Mouse (Mus musculus) heart, embryonic 13.5 days (tissue): Measurements from ENCODE around the gene Mlh3. TPM values are rescaled to one million over a fixed set of nuclear protein-coding genes. Genes with fewer than 3 reads are reported as not detected.

Source experiments
- ATAC-seq: fragments of 200-750 bp; cut with Nextera tagmentation; 2 replicates; pipeline ENCODE4 v1.8.0; 2017; ENCODE audit warnings: moderate TSS enrichment; ENCODE audit not compliant: insufficient number of reproducible peaks, low FRiP score, low TSS enrichment; ENCODE audit errors: extremely low read depth
- H3K27ac ChIP-seq: fragments of 300-500 bp; sonication (generic); replicated peaks from 2 replicates; pipeline ENCODE4 v1.5.1; 2015; ENCODE audit warnings: moderate library complexity, mild to moderate bottlenecking, inconsistent platforms
- H3K27me3 ChIP-seq: fragments of 300-500 bp; sonication (generic); replicated peaks from 2 replicates; pipeline ENCODE4 v1.6.1; 2015; ENCODE audit warnings: mild to moderate bottlenecking, inconsistent platforms
- H3K36me3 ChIP-seq: fragments of 300-500 bp; sonication (generic); 2 replicates; pipeline ENCODE4 v1.6.1; 2015; ENCODE audit warnings: mild to moderate bottlenecking, inconsistent platforms
- H3K4me1 ChIP-seq: fragments of 300-500 bp; sonication (generic); 2 replicates; pipeline ENCODE4 v1.6.1; 2015; ENCODE audit warnings: inconsistent platforms
- H3K4me2 ChIP-seq: fragments of 300-500 bp; sonication (generic); 2 replicates; pipeline ENCODE4 v1.6.1; 2015; ENCODE audit warnings: inconsistent platforms, mild to moderate bottlenecking, moderate library complexity
- H3K4me3 ChIP-seq: fragments of 300-500 bp; sonication (generic); 2 replicates; pipeline ENCODE4 v1.5.1; 2015; ENCODE audit warnings: moderate library complexity, mild to moderate bottlenecking, inconsistent platforms
- H3K9ac ChIP-seq: fragments of 300-500 bp; sonication (generic); 2 replicates; pipeline ENCODE4 v1.6.1; 2015; ENCODE audit warnings: inconsistent platforms, mild to moderate bottlenecking, moderate library complexity
- H3K9me3 ChIP-seq: fragments of 300-500 bp; sonication (generic); 2 replicates; pipeline ENCODE4 v1.6.1; 2016; ENCODE audit warnings: inconsistent platforms
- WGBS: fragments of 180-500 bp; shearing (Covaris S2); methylation state at CpG from one replicate; pipeline ENCODE4 v1.1.7; 2015; ENCODE audit warnings: mixed read lengths; 5-methylcytosine and 5-hydroxymethylcytosine counted together
- polyA plus RNA-seq: library from polyadenylated mRNA; unstranded; fragments of >200 nt; fragmentation: Nextera tagmentation; extraction: Ambion mirVana; gene quantifications from 2 replicates; pipeline ENCODE4 v1.2.1, GENCODE M21; 2015

The Mlh3 gene
- 5.0 and 5.7 TPM in 2 replicates for polyA plus RNA-seq

DNA sequence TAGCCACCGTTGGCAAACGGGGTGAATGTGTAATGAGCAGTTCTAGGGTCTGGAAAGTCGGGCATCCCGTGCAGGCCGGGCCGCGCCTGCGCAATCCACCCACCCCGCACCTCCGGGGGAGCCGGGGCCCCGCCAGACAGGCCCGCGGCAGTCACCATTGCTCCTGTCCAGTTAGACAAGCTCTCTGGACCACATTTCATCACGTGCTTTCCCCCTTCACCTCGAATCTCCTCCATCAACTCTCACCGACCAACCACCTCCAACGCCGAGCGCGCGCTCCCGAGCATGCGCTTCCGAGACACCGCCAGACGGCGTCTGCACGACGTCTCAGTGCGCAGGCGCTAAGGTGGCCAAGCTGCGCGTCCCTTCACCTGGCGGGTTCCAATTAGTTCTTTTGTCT, at the start of gene Mlh3:
Mlh3 (minus strand) TSS at position 281 of the 400 bp plus-strand sequence.
- Histone ChIP-seq H3K36me3 (peaks cover 28% of the 10 kb centered on the region), H3K9me3 (no peaks in the 10 kb centered on the region)
- 1% methylated on average over 35 of the region's 35 CpGs for WGBS

DNA sequence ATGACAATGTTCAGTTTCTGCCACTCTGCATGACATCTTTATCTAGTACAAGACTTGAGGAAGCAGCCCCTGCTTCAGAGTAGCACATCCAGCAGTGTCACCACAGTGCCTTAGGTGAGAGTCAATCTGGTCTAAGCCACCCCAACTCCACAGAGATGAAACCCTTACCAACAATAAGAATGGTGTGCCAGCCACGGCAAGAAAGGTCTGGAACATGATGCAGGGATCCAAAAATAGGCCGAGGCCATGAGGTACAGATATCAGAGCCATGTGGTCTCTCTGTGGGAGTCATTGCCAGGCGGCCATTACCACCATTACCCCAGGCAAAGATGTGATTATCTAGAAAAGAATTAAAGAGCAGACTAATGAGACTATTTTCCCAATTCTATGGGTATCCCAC, 38.3 kb upstream of the Mlh3 start:
- H3K4me2 ChIP-seq, result no peak overlapping the region
- no peak overlapping the region for H3K9ac ChIP-seq
- no peaks in the 10 kb centered on the region for H3K9me3 ChIP-seq
- no peaks in the 10 kb centered on the region for H3K27me3 ChIP-seq
- peaks cover 100% of the 10 kb centered on the region for H3K36me3 ChIP-seq
- 40% methylated on average over 3 of the region's 3 CpGs for WGBS
- H3K4me1 ChIP-seq, result peaks cover 10% of the 10 kb centered on the region
- H3K4me3 ChIP-seq, result no peak overlapping the region
- ATAC-seq, result no peak
- H3K27ac ChIP-seq, result no peak overlapping the region

More for the DNA sequence above, at the start of gene Mlh3:
- no peaks in the 10 kb centered on the region for H3K27me3 ChIP-seq
- peak within 1 kb of the TSS; percentile 66 for H3K4me2 ChIP-seq
- H3K4me3 ChIP-seq, result peak within 1 kb of the TSS; percentile 64
- ATAC-seq, result peak; percentile 86
- H3K27ac ChIP-seq, result peak within 1 kb of the TSS; percentile 51
- peaks cover 5% of the 10 kb centered on the region for H3K4me1 ChIP-seq
- H3K9ac ChIP-seq, result peak within 1 kb of the TSS; percentile 77

DNA sequence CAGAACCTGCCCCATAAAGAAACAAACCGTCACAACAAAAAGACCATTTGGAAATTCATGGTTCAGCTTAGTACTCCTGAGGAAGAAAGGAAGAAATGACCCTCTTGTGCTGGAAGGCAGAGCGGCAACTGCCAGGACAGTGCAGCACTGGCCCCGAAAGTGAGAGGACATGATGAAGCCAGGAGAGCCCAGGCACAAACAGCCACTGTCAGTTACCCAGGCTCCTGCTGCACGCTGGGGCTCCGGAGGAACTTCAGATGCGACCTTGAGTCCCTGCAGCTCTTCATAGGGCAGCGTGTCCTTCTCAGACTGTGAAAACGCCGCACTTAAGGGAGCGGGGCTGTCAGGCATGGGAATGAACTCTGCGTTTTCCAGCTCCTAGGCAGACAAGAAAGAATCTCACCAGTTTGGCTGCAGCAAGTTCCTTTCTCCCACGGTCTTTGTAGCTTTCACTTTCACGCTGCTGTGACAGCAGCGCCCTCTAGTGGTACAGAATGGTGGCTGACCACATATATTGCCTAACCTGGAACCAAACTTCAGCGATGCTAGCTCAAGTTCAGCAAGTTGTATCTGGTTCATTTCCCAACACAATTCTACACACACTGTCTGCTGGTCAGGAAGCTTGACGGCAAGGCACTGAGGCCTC, 35.0 kb upstream of the Mlh3 start:
- Histone ChIP-seq H3K9ac (peak overlapping the region; percentile 76), H3K4me2 (peak overlapping the region; percentile 59), H3K27me3 (no peaks in the 10 kb centered on the region), H3K4me1 (peaks cover 10% of the 10 kb centered on the region), H3K4me3 (peak overlapping the region; percentile 34), H3K27ac (peak overlapping the region; percentile 68), H3K9me3 (no peaks in the 10 kb centered on the region), H3K36me3 (peaks cover 99% of the 10 kb centered on the region)
- 39% methylated on average over 16 of the region's 16 CpGs for whole genome bisulfite sequencing
- ATAC-seq, result peak; percentile 46; the same call in 1 of the 2 replicates

DNA sequence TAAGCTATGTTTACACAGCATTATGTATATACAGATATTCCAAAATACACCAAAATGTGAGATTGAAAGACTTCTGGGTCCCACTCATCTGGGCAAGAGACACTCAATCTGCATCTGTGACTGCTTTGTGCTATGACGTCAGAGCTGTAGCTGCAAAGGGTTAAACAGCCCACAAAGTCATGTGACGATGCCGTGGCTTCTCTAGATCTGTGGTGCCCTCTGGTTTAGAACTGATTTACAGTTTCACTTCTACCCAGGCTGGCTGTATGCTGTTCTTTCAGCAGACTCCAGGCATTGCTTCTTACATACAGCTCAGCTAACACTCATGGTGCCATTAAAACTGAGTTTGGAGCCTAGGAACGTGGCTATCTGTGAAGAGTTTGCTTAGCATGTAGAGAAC, 34.3 kb upstream of the Mlh3 start:
- ATAC-seq, result no peak
- 71% methylated on average over 4 of the region's 4 CpGs for WGBS
- H3K9ac ChIP-seq, result 0 out of 2 replicates have a peak overlapping the region, but pooled peaks have one; percentile 76

DNA sequence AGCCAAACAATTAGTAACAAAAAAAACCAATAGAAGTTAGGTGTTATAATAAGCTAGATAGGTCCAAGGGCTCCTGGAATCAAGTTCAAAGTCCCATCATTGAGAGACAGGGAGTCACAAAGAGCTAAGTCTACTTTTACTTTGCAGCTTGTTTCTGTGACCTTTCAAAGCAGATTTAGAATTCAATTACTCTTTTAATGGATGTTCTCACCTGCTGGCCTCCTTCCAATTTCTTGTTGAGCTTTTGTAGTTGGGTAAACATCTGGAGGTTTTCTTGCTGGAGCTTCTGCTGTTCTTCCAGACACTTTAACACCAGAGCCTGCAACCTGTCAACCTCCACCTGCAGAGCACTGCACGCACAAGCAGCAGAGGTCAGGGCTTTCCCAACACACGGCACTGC, 32.9 kb upstream of the Mlh3 start:
- H3K4me3 ChIP-seq, result no peak overlapping the region
- no peak overlapping the region for H3K4me2 ChIP-seq
- no peaks in the 10 kb centered on the region for H3K27me3 ChIP-seq
- peaks cover 9% of the 10 kb centered on the region for H3K4me1 ChIP-seq
- H3K27ac ChIP-seq, result no peak overlapping the region
- no peaks in the 10 kb centered on the region for H3K9me3 ChIP-seq
- ATAC-seq, result no peak
- peaks cover 98% of the 10 kb centered on the region for H3K36me3 ChIP-seq
- no peak overlapping the region for H3K9ac ChIP-seq
- 64% methylated on average over 2 of the region's 2 CpGs for WGBS

More for the DNA sequence above, 34.3 kb upstream of the Mlh3 start:
- no peak overlapping the region for H3K4me2 ChIP-seq
- H3K4me3 ChIP-seq, result no peak overlapping the region
- H3K27ac ChIP-seq, result no peak overlapping the region
- H3K27me3 ChIP-seq, result no peaks in the 10 kb centered on the region
- peaks cover 99% of the 10 kb centered on the region for H3K36me3 ChIP-seq
- H3K4me1 ChIP-seq, result peaks cover 10% of the 10 kb centered on the region
- no peaks in the 10 kb centered on the region for H3K9me3 ChIP-seq

DNA sequence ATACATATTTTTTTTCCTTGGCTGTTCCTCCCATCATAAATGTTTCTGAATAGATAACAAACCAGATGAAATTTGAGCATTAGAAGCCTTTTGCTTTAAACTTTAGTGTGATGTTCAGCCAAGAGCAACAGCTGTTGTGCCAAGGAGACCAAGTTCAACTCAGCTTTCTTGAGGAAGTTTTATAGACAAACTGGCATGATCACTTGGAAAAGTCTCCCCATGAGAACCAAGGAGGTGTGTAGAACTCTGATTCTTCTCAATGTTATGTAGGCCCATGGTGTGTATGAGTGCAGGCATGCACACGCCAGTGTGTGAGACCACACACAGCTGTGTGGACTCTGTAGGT, 28.4 kb upstream of the Mlh3 start:
- H3K4me1 ChIP-seq, result peaks cover 16% of the 10 kb centered on the region
- H3K27me3 ChIP-seq, result no peaks in the 10 kb centered on the region
- H3K4me2 ChIP-seq, result no peak overlapping the region
- no peak overlapping the region for H3K4me3 ChIP-seq
- WGBS, result 76% methylated on average over 1 of the region's 1 CpGs
- H3K36me3 ChIP-seq, result peaks cover 54% of the 10 kb centered on the region
- ATAC-seq, result no peak
- H3K9ac ChIP-seq, result no peak overlapping the region
- no peak overlapping the region for H3K27ac ChIP-seq
- H3K9me3 ChIP-seq, result peaks cover 12% of the 10 kb centered on the region

DNA sequence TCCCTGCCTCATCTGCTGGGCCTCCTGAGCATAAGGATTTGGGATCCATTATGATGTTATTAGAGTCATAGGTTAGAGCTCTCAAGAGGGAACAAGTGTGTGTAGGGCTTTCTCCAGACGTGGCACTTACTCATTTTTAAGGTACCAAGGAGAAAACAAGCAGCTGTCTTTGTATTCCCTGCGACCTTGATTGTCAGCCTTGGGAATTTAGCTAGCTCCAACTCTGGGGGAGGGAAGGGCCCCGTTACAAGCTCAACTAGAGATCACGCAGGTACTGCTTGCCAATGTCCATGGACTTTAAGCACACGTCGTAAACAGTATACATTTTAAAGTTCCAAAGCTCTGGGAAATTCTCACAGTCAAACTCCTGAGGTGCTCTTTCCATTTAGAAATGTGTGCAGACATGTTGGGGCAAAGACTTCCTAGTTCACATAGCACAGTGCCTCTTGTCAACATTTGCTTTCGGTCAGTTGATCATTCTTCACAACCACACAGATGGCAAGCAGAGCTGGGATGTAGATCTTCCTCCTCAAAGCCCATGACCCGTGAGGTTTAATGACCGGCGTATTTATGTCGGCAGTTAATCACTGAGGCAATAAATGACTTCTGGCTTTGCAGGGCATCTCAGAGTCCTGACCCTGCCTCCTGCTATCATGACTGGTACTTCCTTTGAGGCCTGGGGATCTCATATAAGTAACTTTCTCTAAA, 27.9 kb upstream of the Mlh3 start:
- Histone ChIP-seq H3K4me2 (no peak overlapping the region), H3K4me3 (no peak overlapping the region), H3K9ac (no peak overlapping the region), H3K27me3 (no peaks in the 10 kb centered on the region), H3K9me3 (peaks cover 18% of the 10 kb centered on the region), H3K27ac (0 out of 2 replicates have a peak overlapping the region, but pooled peaks have one; percentile 24), H3K36me3 (peaks cover 49% of the 10 kb centered on the region), H3K4me1 (peaks cover 16% of the 10 kb centered on the region)
- no peak for ATAC-seq
- 79% methylated on average over 11 of the region's 11 CpGs for WGBS

DNA sequence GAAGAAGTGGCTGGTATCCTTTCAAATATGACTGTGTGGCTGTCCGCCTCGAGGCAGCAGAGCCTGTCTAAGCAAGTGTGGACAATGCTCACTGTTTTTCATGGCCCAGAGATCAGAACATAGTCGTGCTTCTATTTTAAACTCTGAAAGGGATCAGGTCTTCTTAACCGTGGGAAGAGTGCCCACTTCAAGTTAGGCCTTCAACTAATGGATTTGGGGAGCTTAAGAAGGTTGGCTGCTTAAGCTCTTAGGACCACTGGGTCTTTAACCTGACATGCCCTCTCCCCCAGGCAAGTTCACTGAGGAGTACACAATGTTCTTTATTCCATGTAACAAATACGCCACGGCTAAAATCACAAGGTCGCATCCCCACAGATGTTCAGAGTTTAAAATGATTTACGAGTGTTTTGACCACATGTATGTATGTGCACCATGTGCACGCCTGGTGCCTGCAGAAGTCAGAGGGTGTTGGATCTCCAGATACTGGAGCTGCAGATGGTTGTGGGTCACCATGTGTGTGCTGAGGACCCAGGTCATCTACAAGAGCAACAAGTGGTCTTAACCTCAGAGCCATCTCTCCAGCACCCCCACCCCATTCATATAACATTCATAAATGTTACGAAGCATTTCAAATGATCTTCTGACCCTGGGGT, 27.1 kb upstream of the Mlh3 start:
- H3K4me1 ChIP-seq, result peaks cover 18% of the 10 kb centered on the region
- WGBS, result 73% methylated on average over 10 of the region's 10 CpGs
- peaks cover 42% of the 10 kb centered on the region for H3K36me3 ChIP-seq
- ATAC-seq, result no peak
- no peak overlapping the region for H3K27ac ChIP-seq
- H3K27me3 ChIP-seq, result no peaks in the 10 kb centered on the region
- no peak overlapping the region for H3K4me3 ChIP-seq
- no peak overlapping the region for H3K4me2 ChIP-seq
- H3K9me3 ChIP-seq, result peaks cover 20% of the 10 kb centered on the region
- no peak overlapping the region for H3K9ac ChIP-seq

DNA sequence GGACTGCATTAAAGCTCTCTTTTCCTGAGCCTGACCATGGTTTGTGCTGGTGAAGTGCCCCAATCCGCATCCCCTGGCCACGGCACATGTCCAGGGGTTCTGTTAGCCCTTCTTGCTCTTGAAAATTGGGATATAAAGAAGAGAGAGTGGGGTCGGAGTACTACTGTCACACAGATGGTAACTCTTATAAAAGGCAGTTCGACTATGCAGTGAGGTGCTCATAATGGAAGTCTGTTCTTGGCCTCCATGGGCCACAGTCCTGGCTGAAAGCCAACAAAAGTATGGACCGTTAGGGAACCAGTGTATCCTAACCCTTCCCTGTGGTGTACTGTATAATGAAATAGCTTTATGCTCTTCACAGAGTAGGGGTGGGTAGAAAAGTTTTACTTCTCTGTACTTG, 26.5 kb upstream of the Mlh3 start:
- no peak overlapping the region for H3K9ac ChIP-seq
- peaks cover 37% of the 10 kb centered on the region for H3K36me3 ChIP-seq
- WGBS, result 71% methylated on average over 5 of the region's 5 CpGs
- H3K4me3 ChIP-seq, result no peak overlapping the region
- H3K4me1 ChIP-seq, result peaks cover 23% of the 10 kb centered on the region
- no peak overlapping the region for H3K27ac ChIP-seq
- H3K9me3 ChIP-seq, result peaks cover 20% of the 10 kb centered on the region
- ATAC-seq, result no peak
- no peaks in the 10 kb centered on the region for H3K27me3 ChIP-seq
- H3K4me2 ChIP-seq, result no peak overlapping the region

DNA sequence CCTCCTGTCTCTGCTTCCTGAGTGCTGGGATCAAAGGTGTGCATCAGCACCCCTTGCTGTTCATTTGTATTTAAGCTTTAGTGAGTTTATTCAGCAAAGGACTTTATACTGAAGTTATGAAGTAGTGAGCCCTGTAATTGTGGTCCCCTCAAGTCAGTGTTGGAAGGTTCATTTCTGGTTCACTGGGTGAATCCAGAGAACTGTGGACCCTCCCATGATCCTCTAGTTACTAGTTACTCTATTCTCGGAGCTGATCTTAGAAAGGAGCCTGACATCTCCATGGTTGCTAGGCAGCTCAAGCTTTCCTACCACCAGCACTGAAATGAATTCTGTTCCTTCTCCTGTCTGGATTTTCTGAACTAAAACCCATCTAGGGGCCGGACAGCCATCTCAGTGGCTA, 25.1 kb upstream of the Mlh3 start:
- no peak overlapping the region for H3K9ac ChIP-seq
- H3K4me2 ChIP-seq, result no peak overlapping the region
- no peak overlapping the region for H3K4me3 ChIP-seq
- H3K27ac ChIP-seq, result no peak overlapping the region
- H3K4me1 ChIP-seq, result peaks cover 24% of the 10 kb centered on the region
- H3K27me3 ChIP-seq, result peaks cover 2% of the 10 kb centered on the region; the same call in 1 of the 2 replicates
- peaks cover 22% of the 10 kb centered on the region for H3K36me3 ChIP-seq
- ATAC-seq, result no peak
- 77% methylated on average over 2 of the region's 2 CpGs for WGBS
- peaks cover 20% of the 10 kb centered on the region for H3K9me3 ChIP-seq

DNA sequence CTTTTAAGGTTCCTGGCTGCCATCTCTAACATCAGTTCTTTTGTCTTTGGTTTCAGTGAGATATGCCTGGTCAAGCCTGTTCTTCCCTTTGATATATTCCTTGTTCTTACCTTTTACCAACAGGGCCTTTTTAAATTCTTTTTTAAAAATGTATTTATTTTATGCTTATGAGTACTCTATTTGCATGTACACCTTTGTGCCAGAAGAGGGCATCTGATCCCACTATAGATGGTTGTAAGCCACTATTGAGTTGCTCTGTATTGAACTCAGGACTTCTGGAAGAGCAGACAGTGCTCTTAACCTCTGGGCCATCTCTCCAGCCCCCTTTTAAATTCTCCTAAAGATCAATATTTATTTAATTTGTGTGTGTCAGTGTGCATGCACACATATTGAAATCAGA, 22.5 kb upstream of the Mlh3 start:
- H3K36me3 ChIP-seq, result no peaks in the 10 kb centered on the region
- ATAC-seq, result no peak
- H3K4me3 ChIP-seq, result no peak overlapping the region
- H3K9me3 ChIP-seq, result peaks cover 20% of the 10 kb centered on the region
- H3K27ac ChIP-seq, result no peak overlapping the region
- H3K4me1 ChIP-seq, result peaks cover 32% of the 10 kb centered on the region
- H3K9ac ChIP-seq, result no peak overlapping the region
- H3K4me2 ChIP-seq, result no peak overlapping the region
- H3K27me3 ChIP-seq, result peaks cover 18% of the 10 kb centered on the region; the same call in 1 of the 2 replicates
